In the genomic region with DNA sequence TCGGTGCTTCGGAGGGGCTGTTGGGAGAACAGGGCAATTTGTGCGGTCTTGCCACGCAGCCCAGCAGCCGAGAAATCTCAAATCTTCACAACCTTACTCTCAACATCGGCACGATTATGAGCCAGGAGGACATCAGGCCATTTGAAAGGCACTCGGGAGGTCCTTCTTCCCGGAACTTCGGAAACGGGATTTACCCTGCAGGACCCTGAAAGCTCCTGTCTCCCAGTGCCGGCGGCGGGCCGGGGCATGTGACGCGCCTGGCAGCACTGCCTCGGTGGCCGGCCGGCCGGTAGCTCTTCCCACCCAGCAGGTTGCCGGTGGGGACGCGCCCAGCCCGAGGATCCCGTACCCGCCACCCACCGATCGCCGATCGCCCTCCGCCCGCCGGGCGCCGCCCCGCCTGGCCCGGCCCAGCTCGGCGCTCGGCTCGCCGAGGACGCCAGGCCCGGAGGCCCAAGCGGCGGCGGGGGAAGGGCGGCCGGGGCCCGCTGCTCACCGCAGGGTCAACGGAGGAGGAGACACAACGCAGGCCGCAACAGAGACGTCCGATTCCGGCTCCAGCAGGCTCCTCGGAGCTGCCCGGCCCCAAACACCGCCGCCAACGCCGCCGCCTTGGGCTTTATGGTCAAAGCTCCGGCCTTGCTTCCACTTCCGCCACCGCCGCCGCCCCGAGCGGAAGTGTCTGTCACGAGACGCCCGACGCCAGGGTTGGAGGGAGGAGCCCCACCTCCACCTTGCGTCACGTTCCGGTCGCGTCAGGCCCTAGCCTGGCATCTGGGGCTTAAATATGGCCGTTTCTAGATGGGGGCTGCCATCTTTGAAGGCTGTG, we compare ENCODE assay signal across 7 mouse cellular contexts. TPM values are rescaled to one million over a fixed set of nuclear protein-coding genes. Genes with fewer than 3 reads are reported as not detected.
DNase-seq lines count a peak whose midpoint lies in the region; ATAC-seq lines count a peak whose summit lies in the region.

Gene Rab7 (minus strand): TSS at position 694 of the 829 bp plus-strand sequence.

- no peaks in the 10 kb centered on the region for H3K36me3 ChIP-seq in intestine, embryonic 15.5 days
- H3K36me3 ChIP-seq in midbrain, embryonic 10.5 days: 0 out of 2 replicates have a peak, but pooled peaks cover 3% of the 10 kb centered on the region

- H3K27ac ChIP-seq in intestine, embryonic 15.5 days: peak within 1 kb of the TSS; percentile 90
- peak within 1 kb of the TSS; percentile 93 for H3K27ac ChIP-seq in midbrain, embryonic 10.5 days (replicated peaks)

- no peaks in the 10 kb centered on the region for H3K9me3 ChIP-seq in intestine, embryonic 15.5 days
- H3K9me3 ChIP-seq in midbrain, embryonic 10.5 days (replicated peaks): no peaks in the 10 kb centered on the region

- H3K4me1 ChIP-seq in intestine, embryonic 15.5 days (replicated peaks): peaks cover 19% of the 10 kb centered on the region
- peaks cover 27% of the 10 kb centered on the region for H3K4me1 ChIP-seq in midbrain, embryonic 10.5 days

- H3K9ac ChIP-seq in intestine, embryonic 15.5 days: peak within 1 kb of the TSS; percentile 90

- WGBS in intestine, embryonic 15.5 days: under 1% methylated on average over 62 of the region's 82 CpGs
- under 1% methylated on average over 63 of the region's 82 CpGs for WGBS in midbrain, embryonic 10.5 days

- ATAC-seq in intestine, embryonic 15.5 days: peak; percentile 95

- DNase-seq in adrenal gland, adult 2 months: peak; percentile 98
- DNase-seq in embryo, embryonic 11.5 days (ENCODE audit: low read depth, low spot score): peak; percentile 92
- peak; percentile 90 to 95 for DNase-seq in gastrocnemius, postnatal 36 days
- DNase-seq in left cerebral cortex, postnatal 25 days (ENCODE audit: low spot score in 2 of 2): peak; percentile 95 to 98
- peak; percentile 96 for DNase-seq in midbrain, embryonic 10.5 days (ENCODE audit: low spot score)
- peak; percentile 93 for DNase-seq in right cerebral cortex, postnatal 4 days

- H3K4me3 ChIP-seq in intestine, embryonic 15.5 days (replicated peaks): peak within 1 kb of the TSS; percentile 86
- H3K4me3 ChIP-seq in midbrain, embryonic 10.5 days: peak within 1 kb of the TSS; percentile 97

- intact Hi-C loops in gastrocnemius, postnatal 36 days (cut with DNase I): no loop called here
- intact Hi-C loops in left cerebral cortex, postnatal 25 days (cut with DNase I): loop anchor here (1.0 kb wide), 1 partner anchor 31 kb away; no protein-coding TSS in a partner anchor

- H3K4me2 ChIP-seq in intestine, embryonic 15.5 days (replicated peaks): peak within 1 kb of the TSS; percentile 81

- H3K27me3 ChIP-seq in intestine, embryonic 15.5 days (replicated peaks): no peaks in the 10 kb centered on the region
- peaks cover 30% of the 10 kb centered on the region for H3K27me3 ChIP-seq in midbrain, embryonic 10.5 days (ENCODE audit: low read depth, poor library complexity, severe bottlenecking)

RNA-seq across cellular contexts. Expression of gene Rab7, which starts in this region (rescaled TPM):
- total RNA-seq in adrenal gland, adult 2 months (2021): 100 to 1,000 TPM; 335 to 385 TPM
- polyA plus RNA-seq in adrenal gland, adult 2 months (2012; rRNA removed): 90.7 and 123 TPM in 2 replicates
- 100 to 1,000 TPM; 301 to 338 TPM for total RNA-seq in gastrocnemius, postnatal 36 days (2021)
- 243 and 244 TPM in 2 replicates for polyA plus RNA-seq in intestine, embryonic 15.5 days (2015; fragmentation: Nextera tagmentation; extraction: Ambion mirVana)
- 100 to 1,000 TPM; 330 to 341 TPM for total RNA-seq in left cerebral cortex, postnatal 25 days (2021)
- 215 and 225 TPM in 2 replicates for polyA plus RNA-seq in midbrain, embryonic 10.5 days (2016; fragmentation: Nextera tagmentation; extraction: Ambion mirVana)

Comparison
In these comparisons a context has a peak if more than half of its experiments do, and no peak if none do; other contexts are left out.
1. Peak in every context shown above with its lines: DNase-seq, ATAC-seq, H3K4me3 ChIP-seq and H3K27ac ChIP-seq.